Mouse (Mus musculus) E14TG2a.4 (cell line): ENCODE data around the gene Retreg3.
A peak's percentile ranks its signal among the peaks of the same experiment; 100 is the strongest.

Experiments used
- CTCF ChIP-seq: conservative IDR thresholded peaks from 2 replicates; pipeline ENCODE4 v1.5.1; 2014; ENCODE audit warnings: low read length
- NANOG ChIP-seq: IDR thresholded peaks from 2 replicates; pipeline ENCODE4 v1.6.1; 2014; ENCODE audit warnings: borderline replicate concordance, low read length, mixed read lengths
- POU5F1 ChIP-seq: IDR thresholded peaks from 2 replicates; pipeline ENCODE4 v1.6.1; 2014; ENCODE audit warnings: low read length, borderline replicate concordance

DNA sequence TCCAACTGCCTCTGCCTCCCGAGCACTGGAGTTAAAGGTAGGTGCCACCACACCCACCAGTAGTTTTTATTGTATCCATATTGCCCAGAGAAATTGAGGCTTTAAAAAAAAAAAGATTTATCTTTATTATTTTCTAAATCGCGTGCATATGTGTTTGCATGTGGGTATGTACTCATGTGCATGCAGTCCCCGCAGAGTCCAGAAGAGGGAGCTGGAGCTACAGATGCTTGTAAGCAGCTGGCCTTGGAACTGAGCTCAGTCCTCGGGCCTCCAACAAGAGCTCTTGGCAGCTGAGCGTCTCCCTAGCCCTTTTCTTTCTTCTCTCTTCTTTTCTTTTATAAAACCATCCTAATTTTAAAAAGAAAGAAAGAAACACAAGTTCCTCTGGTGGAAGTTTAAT lies 12.0 kb upstream of the Retreg3 start:
- TF ChIP-seq CTCF (peak; percentile 96), POU5F1 (no peak), NANOG (no peak)
